Mouse (Mus musculus) bone marrow, adult 2 months (tissue): ENCODE results near the gene AL732309.1.

Experiments used
- CTCF ChIP-seq: fragments of 200-500 bp; IDR thresholded peaks from 2 replicates; pipeline ENCODE4 v1.5.1; 2011; ENCODE audit warnings: low read length, control low read depth; ENCODE audit not compliant: control insufficient read depth, insufficient read depth
- POLR2A ChIP-seq: fragments of 200-500 bp; IDR thresholded peaks from 2 replicates; pipeline ENCODE4 v1.6.1; 2011; ENCODE audit warnings: low read depth, mild to moderate bottlenecking, control low read depth, low read length, borderline replicate concordance; ENCODE audit not compliant: control insufficient read depth

DNA sequence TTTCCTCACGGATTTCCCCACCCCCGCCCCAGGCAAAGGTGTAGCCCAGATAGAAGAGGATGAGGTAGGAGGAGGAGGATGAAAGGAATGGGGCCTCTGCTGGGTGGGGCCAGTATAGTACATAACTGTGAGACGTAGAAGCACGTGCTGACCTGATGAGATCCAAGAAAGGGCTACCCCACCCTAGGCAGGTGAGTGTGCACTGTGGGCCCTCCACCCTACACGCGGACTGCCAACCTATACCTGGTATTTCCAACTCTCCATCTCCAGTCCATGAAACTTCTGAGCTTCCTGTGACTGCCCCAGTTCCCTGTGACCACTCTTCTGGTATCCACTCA, 5.3 kb downstream of the AL732309.1 start:
- TF ChIP-seq POLR2A (no peak), CTCF (no peak)
